Mouse (Mus musculus) midbrain, embryonic 11.5 days (tissue): ENCODE measurements around the gene Aamp. TPM values are rescaled to one million over a fixed set of nuclear protein-coding genes. Genes with fewer than 3 reads are reported as not detected.

Experiments
- ATAC-seq: fragments of 200-750 bp; cut with Nextera tagmentation; 2 replicates; pipeline ENCODE4 v1.8.0; 2017; ENCODE audit warnings: moderate TSS enrichment, moderate library complexity; ENCODE audit not compliant: low FRiP score
- DNase-seq: peaks from one replicate; pipeline ENCODE4 v3.0.0; 2015; ENCODE audit warnings: low spot score; ENCODE audit errors: missing footprints
- H3K27ac ChIP-seq: fragments of 300-500 bp; sonication (generic); 2 replicates; pipeline ENCODE4 v1.5.1; 2014; ENCODE audit warnings: low read depth, low read length
- H3K27me3 ChIP-seq: fragments of 300-500 bp; sonication (generic); 2 replicates; pipeline ENCODE4 v1.6.1; 2014; ENCODE audit warnings: mild to moderate bottlenecking, low read length, moderate library complexity, mixed read lengths; ENCODE audit not compliant: control insufficient read depth, insufficient read depth
- H3K36me3 ChIP-seq: fragments of 300-500 bp; sonication (generic); 2 replicates; pipeline ENCODE4 v1.6.1; 2014; ENCODE audit warnings: mild to moderate bottlenecking, low read length, moderate library complexity, mixed read lengths; ENCODE audit not compliant: control insufficient read depth, insufficient read depth
- H3K4me1 ChIP-seq: fragments of 300-500 bp; sonication (generic); 2 replicates; pipeline ENCODE4 v1.6.1; 2014; ENCODE audit warnings: low read length; ENCODE audit not compliant: control insufficient read depth, insufficient read depth
- H3K4me2 ChIP-seq: fragments of 300-500 bp; sonication (generic); 2 replicates; pipeline ENCODE4 v1.6.1; 2014; ENCODE audit warnings: mild to moderate bottlenecking, moderate library complexity
- H3K4me3 ChIP-seq: fragments of 300-500 bp; sonication (generic); 2 replicates; pipeline ENCODE4 v1.5.1; 2014; ENCODE audit warnings: low read depth, low read length
- H3K9ac ChIP-seq: fragments of 300-500 bp; sonication (generic); 2 replicates; pipeline ENCODE4 v1.6.1; 2014; ENCODE audit warnings: low read length
- H3K9me3 ChIP-seq: fragments of 300-500 bp; sonication (generic); 2 replicates; pipeline ENCODE4 v1.6.1; 2016; ENCODE audit warnings: low read length; ENCODE audit not compliant: control insufficient read depth
- WGBS: fragments of 180-500 bp; shearing (Covaris S2); extraction: QIAGEN DNeasy Blood & Tissue Kit; methylation state at CpG from one replicate; pipeline ENCODE4 v1.1.7; 2014; 5-methylcytosine and 5-hydroxymethylcytosine counted together
- polyA plus RNA-seq: library from polyadenylated mRNA; unstranded; fragments of >200 nt; fragmentation: Nextera tagmentation; extraction: Ambion mirVana; gene quantifications from 2 replicates; pipeline ENCODE4 v1.2.1, GENCODE M21; 2014

The Aamp gene
- polyA plus RNA-seq, 1 experiment from 2014 or later: 186 TPM

- WGBS: 89% methylated on average over 11 of the region's 11 CpGs
- no peak overlapping the region for H3K27ac ChIP-seq
- H3K27me3 ChIP-seq: no peaks in the 10 kb centered on the region
- peaks cover 5% of the 10 kb centered on the region for H3K4me1 ChIP-seq
- no peaks in the 10 kb centered on the region for H3K9me3 ChIP-seq
- H3K4me3 ChIP-seq: no peak overlapping the region
- peaks cover 25% of the 10 kb centered on the region for H3K36me3 ChIP-seq
- DNase-seq (no peak), ATAC-seq (no peak)
- no peak overlapping the region for H3K9ac ChIP-seq
- no peak overlapping the region for H3K4me2 ChIP-seq
These were observed 5.5 kb downstream of the Aamp start for GRCm38 (mm10) chr1:74278988-74279387.

DNA sequence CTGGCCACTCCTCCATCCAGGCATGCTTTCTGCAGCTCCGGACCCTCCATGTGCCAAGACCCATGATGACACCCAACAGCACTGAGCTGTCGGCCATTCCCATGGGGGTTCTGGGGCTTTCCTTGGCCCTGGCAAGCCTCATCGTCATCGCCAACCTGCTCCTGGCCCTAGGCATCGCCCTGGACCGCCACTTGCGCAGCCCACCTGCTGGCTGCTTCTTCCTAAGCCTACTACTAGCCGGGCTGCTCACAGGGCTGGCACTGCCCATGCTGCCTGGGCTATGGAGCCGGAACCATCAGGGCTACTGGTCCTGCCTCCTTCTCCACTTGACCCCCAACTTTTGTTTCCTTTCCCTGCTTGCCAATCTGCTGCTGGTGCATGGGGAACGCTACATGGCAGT, 6.0 kb downstream of the Aamp start, which contains the start of gene Gpbar1:
Gene Gpbar1, plus strand, starts transcription at position 13 of the 400 bp plus-strand sequence.
- H3K27ac ChIP-seq: no peak within 1 kb of the TSS
- no peaks in the 10 kb centered on the region for H3K27me3 ChIP-seq
- H3K36me3 ChIP-seq: peaks cover 25% of the 10 kb centered on the region
- no peak within 1 kb of the TSS; the same call in 1 of the 2 replicates for H3K9ac ChIP-seq
- peaks cover under 1% of the 10 kb centered on the region for H3K4me1 ChIP-seq
- H3K9me3 ChIP-seq: no peaks in the 10 kb centered on the region
- DNase-seq (no peak), ATAC-seq (no peak; the same call in 1 of the 2 replicates)
- H3K4me3 ChIP-seq: no peak within 1 kb of the TSS
- H3K4me2 ChIP-seq: no peak within 1 kb of the TSS
- 96% methylated on average over 10 of the region's 10 CpGs for WGBS

GRCm38 (mm10) chr1:74277883-74278537, 6.5 kb downstream of the Aamp start:
- 62% methylated on average over 8 of the region's 8 CpGs for WGBS
- H3K36me3 ChIP-seq: peaks cover 25% of the 10 kb centered on the region
- no peak overlapping the region for H3K27ac ChIP-seq
- no peak overlapping the region for H3K4me3 ChIP-seq
- DNase-seq (no peak), ATAC-seq (no peak)
- H3K27me3 ChIP-seq: no peaks in the 10 kb centered on the region
- H3K9me3 ChIP-seq: no peaks in the 10 kb centered on the region
- H3K4me2 ChIP-seq: no peak overlapping the region
- no peaks in the 10 kb centered on the region; the same call in 1 of the 2 replicates for H3K4me1 ChIP-seq
- no peak overlapping the region; the same call in 1 of the 2 replicates for H3K9ac ChIP-seq

- H3K36me3 ChIP-seq: peaks cover 16% of the 10 kb centered on the region
- H3K27ac ChIP-seq: no peak overlapping the region
- H3K27me3 ChIP-seq: no peaks in the 10 kb centered on the region
- 60% methylated on average over 6 of the region's 6 CpGs for WGBS
- DNase-seq (no peak), ATAC-seq (no peak)
- H3K9me3 ChIP-seq: no peaks in the 10 kb centered on the region
- H3K9ac ChIP-seq: no peak overlapping the region
- H3K4me2 ChIP-seq: no peak overlapping the region
- no peak overlapping the region for H3K4me3 ChIP-seq
- no peaks in the 10 kb centered on the region; the same call in 1 of the 2 replicates for H3K4me1 ChIP-seq
These were observed 7.5 kb downstream of the Aamp start for GRCm38 (mm10) chr1:74277041-74277440.

DNA sequence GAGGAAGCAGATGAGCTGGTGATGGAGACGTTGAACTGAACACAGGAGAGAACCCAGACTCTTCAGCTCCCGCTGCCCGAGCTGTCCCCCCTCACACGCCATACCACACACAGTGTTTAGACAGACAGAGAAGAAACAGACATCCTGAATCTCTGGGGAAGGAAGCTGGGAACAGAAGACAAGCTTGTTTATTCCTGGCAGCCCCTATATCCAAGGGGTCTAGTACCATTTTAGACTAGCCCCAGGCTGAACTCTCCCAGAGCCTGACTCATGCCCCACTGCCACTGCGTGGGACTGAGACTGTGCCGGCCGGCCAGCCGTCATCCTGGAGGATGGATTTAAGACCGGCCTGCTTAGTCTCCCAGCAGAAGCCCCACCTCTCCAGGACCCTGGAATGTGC, 9.5 kb downstream of the Aamp start:
- H3K27ac ChIP-seq: no peak overlapping the region
- H3K4me3 ChIP-seq: no peak overlapping the region
- no peak overlapping the region for H3K4me2 ChIP-seq
- H3K4me1 ChIP-seq: no peaks in the 10 kb centered on the region; the same call in 1 of the 2 replicates
- no peak overlapping the region for H3K9ac ChIP-seq
- 0 out of 2 replicates have a peak, but pooled peaks cover 2% of the 10 kb centered on the region for H3K36me3 ChIP-seq
- no peaks in the 10 kb centered on the region for H3K27me3 ChIP-seq
- ATAC-seq (no peak), DNase-seq (no peak)
- WGBS: 51% methylated on average over 9 of the region's 9 CpGs
- H3K9me3 ChIP-seq: no peaks in the 10 kb centered on the region

DNA sequence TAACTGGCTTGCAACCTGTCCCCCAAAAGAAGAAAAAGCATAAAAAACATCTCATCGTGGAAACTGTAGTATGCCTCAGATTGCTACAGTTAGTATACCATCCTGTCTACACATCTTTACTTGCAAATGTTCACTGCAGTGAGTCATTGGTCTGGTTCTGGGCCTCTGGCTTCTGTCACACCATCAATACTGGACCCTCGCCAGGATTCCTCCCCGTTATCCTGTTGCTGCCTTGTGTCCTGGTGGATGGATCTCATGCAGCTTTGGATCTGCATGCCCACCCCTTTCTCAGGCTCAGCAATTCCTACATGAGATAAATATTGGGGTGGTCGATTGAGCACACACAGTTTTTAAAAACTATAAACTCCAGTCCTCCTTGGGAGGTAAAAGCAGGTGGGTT, 12.9 kb downstream of the Aamp start:
- Histone ChIP-seq H3K27me3 (no peaks in the 10 kb centered on the region), H3K9me3 (no peaks in the 10 kb centered on the region), H3K4me2 (no peak overlapping the region), H3K36me3 (peaks cover 15% of the 10 kb centered on the region), H3K27ac (no peak overlapping the region), H3K9ac (no peak overlapping the region), H3K4me1 (no peaks in the 10 kb centered on the region), H3K4me3 (no peak overlapping the region)
- no peak for ATAC-seq
- 90% methylated on average over 4 of the region's 4 CpGs for WGBS
- no peak for DNase-seq

- ATAC-seq (no peak), DNase-seq (no peak)
- Histone ChIP-seq H3K27me3 (no peaks in the 10 kb centered on the region), H3K4me3 (no peak overlapping the region), H3K27ac (no peak overlapping the region), H3K36me3 (peaks cover 32% of the 10 kb centered on the region), H3K4me1 (no peaks in the 10 kb centered on the region), H3K4me2 (no peak overlapping the region), H3K9me3 (no peaks in the 10 kb centered on the region), H3K9ac (no peak overlapping the region)
- 85% methylated on average over 8 of the region's 8 CpGs for WGBS
These were observed 15.8 kb downstream of the Aamp start for GRCm38 (mm10) chr1:74268750-74269149.

- Histone ChIP-seq H3K27me3 (no peaks in the 10 kb centered on the region), H3K4me1 (no peaks in the 10 kb centered on the region), H3K27ac (no peak overlapping the region), H3K9me3 (no peaks in the 10 kb centered on the region), H3K9ac (no peak overlapping the region), H3K36me3 (peaks cover 31% of the 10 kb centered on the region), H3K4me3 (no peak overlapping the region), H3K4me2 (no peak overlapping the region)
- no peak for ATAC-seq
- DNase-seq: no peak
- WGBS: 91% methylated on average over 6 of the region's 6 CpGs
These were observed 22.0 kb downstream of the Aamp start for GRCm38 (mm10) chr1:74262510-74262909.

GRCm38 (mm10) chr1:74256782-74257181, 27.8 kb downstream of the Aamp start:
- Histone ChIP-seq H3K4me1 (no peaks in the 10 kb centered on the region), H3K27ac (no peak overlapping the region), H3K9me3 (no peaks in the 10 kb centered on the region), H3K27me3 (no peaks in the 10 kb centered on the region), H3K4me3 (no peak overlapping the region), H3K9ac (no peak overlapping the region), H3K4me2 (no peak overlapping the region), H3K36me3 (peaks cover 14% of the 10 kb centered on the region)
- no peak for ATAC-seq
- DNase-seq: no peak
- 75% methylated on average over 4 of the region's 4 CpGs for WGBS
